Mouse (Mus musculus): ENCODE data around the gene Prr29.

- TF ChIP-seq CTCF (IDR thresholded peaks at IDR 0.05): no peak
- no peak for TF ChIP-seq EP300 (IDR thresholded peaks at IDR 0.05)
Observed at GRCm38 (mm10) chr11:106324858-106325257, 40.4 kb upstream of the Prr29 start.

Data from lung, postnatal 0 days (tissue).